Mouse (Mus musculus) midbrain, embryonic 15.5 days (tissue): ENCODE measurements around the gene Ntan1. TPM values are rescaled to one million over a fixed set of nuclear protein-coding genes. Genes with fewer than 3 reads are reported as not detected.
"Not testable (repeated sequence)": the region's sequence is repeated elsewhere in the genome, so short reads cannot be mapped to it uniquely, and the experiment has no call there.

Experiments
- ATAC-seq: fragments of 200-750 bp; cut with Nextera tagmentation; replicated peaks from 2 replicates; pipeline ENCODE4 v1.8.0; 2017; ENCODE audit warnings: moderate TSS enrichment
- H3K27ac ChIP-seq: fragments of 300-500 bp; sonication (generic); 2 replicates; pipeline ENCODE4 v1.5.1; 2015; ENCODE audit warnings: mild to moderate bottlenecking, inconsistent platforms
- H3K27me3 ChIP-seq: fragments of 300-500 bp; sonication (generic); replicated peaks from 2 replicates; pipeline ENCODE4 v1.6.1; 2015; ENCODE audit warnings: inconsistent platforms
- H3K36me3 ChIP-seq: fragments of 300-500 bp; sonication (generic); replicated peaks from 2 replicates; pipeline ENCODE4 v1.6.1; 2015; ENCODE audit warnings: inconsistent platforms
- H3K4me1 ChIP-seq: fragments of 300-500 bp; sonication (generic); 2 replicates; pipeline ENCODE4 v1.6.1; 2015; ENCODE audit warnings: inconsistent platforms
- H3K4me2 ChIP-seq: fragments of 300-500 bp; sonication (generic); 2 replicates; pipeline ENCODE4 v1.6.1; 2015; ENCODE audit warnings: inconsistent platforms, mild to moderate bottlenecking, moderate library complexity
- H3K4me3 ChIP-seq: fragments of 300-500 bp; sonication (generic); 2 replicates; pipeline ENCODE4 v1.5.1; 2015; ENCODE audit warnings: mild to moderate bottlenecking, inconsistent platforms
- H3K9ac ChIP-seq: fragments of 300-500 bp; sonication (generic); 2 replicates; pipeline ENCODE4 v1.6.1; 2015; ENCODE audit warnings: mild to moderate bottlenecking, inconsistent platforms
- H3K9me3 ChIP-seq: fragments of 300-500 bp; sonication (generic); 2 replicates; pipeline ENCODE4 v1.6.1; 2016; ENCODE audit warnings: inconsistent platforms
- WGBS: fragments of 180-500 bp; shearing (Covaris S2); methylation state at CpG from one replicate; pipeline ENCODE4 v1.1.7; 2015; ENCODE audit warnings: mixed read lengths; 5-methylcytosine and 5-hydroxymethylcytosine counted together
- polyA plus RNA-seq: library from polyadenylated mRNA; unstranded; fragments of >200 nt; fragmentation: Nextera tagmentation; extraction: Ambion mirVana; gene quantifications from 2 replicates; pipeline ENCODE4 v1.2.1, GENCODE M21; 2015

The Ntan1 gene
- polyA plus RNA-seq, 1 experiment from 2014 or later: 208 TPM

DNA sequence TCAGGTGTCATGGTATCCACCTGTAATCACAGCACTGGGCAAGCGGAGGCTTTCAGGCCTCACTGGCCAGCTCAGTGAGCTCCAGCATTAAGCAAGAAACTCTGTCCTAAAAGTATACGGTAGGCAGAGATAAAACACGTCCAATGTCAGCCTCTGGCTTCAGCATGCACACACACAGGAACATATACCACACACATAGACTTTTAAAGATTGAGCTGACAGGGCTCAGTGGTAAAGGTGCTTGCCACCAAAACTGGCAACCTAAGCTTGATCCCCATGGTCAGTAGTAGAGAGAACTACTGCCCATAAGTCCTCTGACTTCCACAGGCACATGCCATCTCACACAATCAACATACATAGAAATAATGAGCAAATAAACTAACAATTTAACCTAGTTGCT, 22.3 kb downstream of the Ntan1 start:
- ATAC-seq: no peak
- Histone ChIP-seq H3K27me3 (no peaks in the 10 kb centered on the region), H3K36me3 (peaks cover 44% of the 10 kb centered on the region; the same call in 1 of the 2 replicates), H3K9me3 (no peaks in the 10 kb centered on the region), H3K4me3 (no peak overlapping the region), H3K27ac (no peak overlapping the region), H3K4me2 (no peak overlapping the region), H3K4me1 (no peaks in the 10 kb centered on the region), H3K9ac (no peak overlapping the region)
- 97% methylated on average over 3 of the region's 3 CpGs for WGBS

DNA sequence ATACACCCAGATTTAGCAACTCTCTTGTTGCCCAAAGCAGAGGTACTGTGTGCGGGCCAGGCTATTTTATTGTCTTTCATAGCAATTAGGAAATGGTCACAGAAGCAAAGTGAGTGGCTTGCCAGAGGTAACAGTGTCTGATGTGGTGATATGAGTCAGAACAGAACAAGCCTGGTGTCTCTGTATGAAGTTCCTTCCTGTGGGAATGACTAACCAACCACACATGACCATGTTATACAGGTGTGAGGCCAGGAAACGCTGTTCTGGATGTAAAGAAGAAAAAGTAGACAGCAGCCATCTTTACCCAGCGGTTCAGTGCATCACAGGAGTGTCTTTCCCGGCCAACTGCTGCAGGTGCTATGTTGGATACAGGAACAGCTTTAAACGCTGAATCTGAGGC, 26.4 kb downstream of the Ntan1 start:
- no peak overlapping the region for H3K4me3 ChIP-seq
- no peak overlapping the region for H3K4me2 ChIP-seq
- H3K27me3 ChIP-seq: no peaks in the 10 kb centered on the region
- H3K27ac ChIP-seq: no peak overlapping the region
- H3K9me3 ChIP-seq: no peaks in the 10 kb centered on the region
- peaks cover 19% of the 10 kb centered on the region; the same call in 1 of the 2 replicates for H3K36me3 ChIP-seq
- 97% methylated on average over 5 of the region's 5 CpGs for WGBS
- H3K4me1 ChIP-seq: no peaks in the 10 kb centered on the region
- H3K9ac ChIP-seq: no peak overlapping the region
- no peak for ATAC-seq

DNA sequence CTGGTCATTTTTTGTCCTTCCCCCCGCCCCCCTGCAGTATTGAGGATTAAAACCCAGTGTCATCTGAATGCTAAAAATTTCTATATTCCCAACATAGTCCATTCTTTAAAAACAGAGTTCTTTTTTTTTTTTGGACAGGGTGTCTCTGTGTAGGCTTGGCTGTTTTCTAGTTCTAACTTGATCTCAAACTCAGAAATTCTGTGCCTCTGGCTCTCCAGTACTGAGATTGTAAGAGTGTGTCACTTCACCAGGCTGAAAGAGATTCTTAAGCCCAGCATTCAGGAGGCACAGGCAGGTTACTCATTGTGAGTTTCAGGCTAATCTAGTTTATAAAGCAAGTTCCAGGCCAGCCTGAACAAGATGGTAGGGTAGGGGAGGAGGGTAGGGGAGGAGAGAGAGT, 28.0 kb downstream of the Ntan1 start:
- ATAC-seq: no peak
- WGBS: 85% methylated on average over 1 of the region's 1 CpGs
- H3K36me3 ChIP-seq: peaks cover 19% of the 10 kb centered on the region; the same call in 1 of the 2 replicates
- H3K27me3 ChIP-seq: no peaks in the 10 kb centered on the region
- H3K27ac ChIP-seq: no peak overlapping the region
- H3K4me1 ChIP-seq: no peaks in the 10 kb centered on the region
- no peak overlapping the region for H3K4me2 ChIP-seq
- H3K9ac ChIP-seq: no peak overlapping the region
- H3K9me3 ChIP-seq: no peaks in the 10 kb centered on the region
- no peak overlapping the region for H3K4me3 ChIP-seq

DNA sequence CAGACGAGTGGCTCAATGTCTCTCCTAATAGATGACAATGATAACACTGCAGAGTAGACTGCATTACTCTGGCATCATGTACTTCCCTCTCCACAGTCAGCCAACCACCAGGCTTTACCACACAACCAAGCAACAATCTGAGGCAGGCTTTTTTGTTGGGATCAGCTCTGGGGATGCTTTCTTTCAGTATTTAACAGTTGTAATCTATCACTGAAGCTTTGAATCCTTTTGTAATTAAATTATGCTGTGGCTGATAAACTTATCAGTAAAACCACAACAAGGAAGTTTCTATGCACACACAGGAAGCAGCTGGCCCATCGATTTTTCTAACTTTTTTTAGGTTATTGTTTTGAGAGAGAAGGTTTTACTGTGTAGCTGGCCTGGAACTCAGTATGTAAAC, 29.7 kb downstream of the Ntan1 start:
- no peak overlapping the region for H3K27ac ChIP-seq
- no peaks in the 10 kb centered on the region for H3K9me3 ChIP-seq
- no peaks in the 10 kb centered on the region for H3K4me1 ChIP-seq
- no peak overlapping the region for H3K4me2 ChIP-seq
- WGBS: 85% methylated on average over 2 of the region's 2 CpGs
- no peak overlapping the region for H3K9ac ChIP-seq
- peaks cover 18% of the 10 kb centered on the region; the same call in 1 of the 2 replicates for H3K36me3 ChIP-seq
- ATAC-seq: no peak
- no peak overlapping the region for H3K4me3 ChIP-seq
- H3K27me3 ChIP-seq: no peaks in the 10 kb centered on the region

DNA sequence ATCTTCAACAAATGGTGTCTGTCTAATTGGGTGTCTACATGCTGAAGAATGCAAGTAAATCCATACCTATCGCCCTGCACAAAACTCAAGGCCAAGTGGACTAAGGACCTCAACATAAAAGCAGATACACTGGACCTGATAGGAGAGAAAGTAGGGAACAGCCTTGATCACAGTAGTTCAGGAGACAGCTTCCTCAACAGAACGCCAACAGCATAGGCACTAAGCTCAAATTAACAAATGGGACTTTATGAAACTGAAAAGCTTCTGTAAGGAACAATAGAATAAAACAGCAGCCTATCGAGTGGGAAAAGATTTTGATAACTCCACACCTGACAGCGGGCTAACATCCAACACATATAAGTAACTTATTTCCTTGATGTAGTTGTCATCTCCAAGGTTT, 32.8 kb downstream of the Ntan1 start:
- no peaks in the 10 kb centered on the region for H3K4me1 ChIP-seq
- no peaks in the 10 kb centered on the region for H3K9me3 ChIP-seq
- H3K36me3 ChIP-seq: peaks cover 25% of the 10 kb centered on the region; the same call in 1 of the 2 replicates
- no peak overlapping the region for H3K27ac ChIP-seq
- ATAC-seq: no peak
- no peak overlapping the region for H3K9ac ChIP-seq
- 96% methylated on average over 4 of the region's 4 CpGs for WGBS
- H3K4me3 ChIP-seq: no peak overlapping the region
- H3K4me2 ChIP-seq: no peak overlapping the region
- no peaks in the 10 kb centered on the region for H3K27me3 ChIP-seq

DNA sequence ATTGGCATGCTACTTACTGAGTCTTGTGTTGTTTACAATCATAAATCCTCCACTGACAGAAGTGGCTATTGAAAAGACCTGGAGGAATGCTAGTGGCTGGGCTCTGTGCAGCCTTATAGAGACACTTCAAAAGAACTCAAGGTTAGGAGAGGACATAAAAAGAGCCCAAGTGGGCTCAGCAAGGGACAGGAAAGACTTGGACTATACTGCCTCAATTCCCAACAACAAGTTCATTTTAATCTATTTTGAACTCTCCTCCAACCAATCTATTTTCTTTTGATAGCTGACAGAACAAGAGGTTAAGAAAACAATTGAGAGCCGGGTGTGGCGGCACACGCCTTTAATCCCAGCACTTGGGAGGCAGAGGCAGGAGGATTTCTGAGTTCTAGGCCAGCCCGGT, 35.2 kb downstream of the Ntan1 start:
- no peak overlapping the region for H3K4me3 ChIP-seq
- no peak overlapping the region for H3K9ac ChIP-seq
- H3K27me3 ChIP-seq: no peaks in the 10 kb centered on the region
- no peaks in the 10 kb centered on the region for H3K9me3 ChIP-seq
- peaks cover 25% of the 10 kb centered on the region; the same call in 1 of the 2 replicates for H3K36me3 ChIP-seq
- no peak overlapping the region for H3K4me2 ChIP-seq
- 94% methylated on average over 4 of the region's 4 CpGs for WGBS
- H3K27ac ChIP-seq: no peak overlapping the region
- no peaks in the 10 kb centered on the region for H3K4me1 ChIP-seq
- no peak for ATAC-seq

DNA sequence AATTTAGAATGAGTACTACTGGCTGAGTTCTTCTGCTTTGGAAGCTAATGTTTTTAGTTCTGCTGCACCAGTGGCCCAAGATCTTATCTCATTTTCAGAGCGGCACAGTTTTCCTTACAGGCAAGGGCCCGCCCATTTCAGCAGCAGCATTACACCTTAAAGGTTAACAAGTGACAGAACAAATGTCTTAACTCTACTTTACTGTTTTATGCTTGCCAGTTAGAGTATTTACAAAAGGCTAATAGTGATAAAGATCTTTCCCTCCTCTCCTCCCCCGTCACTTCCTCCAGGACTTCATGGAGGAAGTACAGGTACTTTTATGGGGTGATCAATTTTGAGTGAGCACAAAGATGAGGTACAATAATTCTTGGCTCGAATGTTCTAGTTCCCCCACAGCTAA, 47.4 kb downstream of the Ntan1 start:
- Histone ChIP-seq H3K9me3 (no peaks in the 10 kb centered on the region), H3K36me3 (peaks cover 9% of the 10 kb centered on the region; the same call in 1 of the 2 replicates), H3K4me3 (no peak overlapping the region), H3K27me3 (no peaks in the 10 kb centered on the region), H3K4me2 (no peak overlapping the region), H3K9ac (no peak overlapping the region), H3K27ac (no peak overlapping the region), H3K4me1 (no peaks in the 10 kb centered on the region)
- no peak for ATAC-seq
- 93% methylated on average over 4 of the region's 4 CpGs for WGBS

DNA sequence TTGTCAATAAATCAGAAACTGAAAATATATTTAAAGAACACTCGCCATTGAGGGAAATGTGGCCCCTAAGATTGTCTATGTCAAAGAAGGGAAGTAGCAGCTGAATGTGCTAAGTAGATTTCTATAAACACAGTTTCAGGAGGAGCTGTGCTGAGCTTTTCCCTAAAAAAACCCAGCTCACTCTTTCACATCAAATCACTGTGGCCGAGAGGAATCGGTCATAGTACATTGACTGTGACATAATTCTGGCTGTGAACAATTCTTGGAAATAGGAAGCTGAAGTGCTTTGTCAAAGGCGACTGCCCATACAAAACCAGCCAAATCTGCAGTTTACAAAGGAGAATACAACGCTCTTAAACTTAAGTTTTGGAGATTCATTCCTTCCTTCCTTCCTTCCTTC, 48.0 kb downstream of the Ntan1 start:
- H3K4me1 ChIP-seq: no peaks in the 10 kb centered on the region
- H3K4me2 ChIP-seq: no peak overlapping the region
- H3K27me3 ChIP-seq: no peaks in the 10 kb centered on the region
- H3K27ac ChIP-seq: no peak overlapping the region
- no peak overlapping the region for H3K4me3 ChIP-seq
- peaks cover 9% of the 10 kb centered on the region; the same call in 1 of the 2 replicates for H3K36me3 ChIP-seq
- no peak for ATAC-seq
- H3K9ac ChIP-seq: no peak overlapping the region
- H3K9me3 ChIP-seq: no peaks in the 10 kb centered on the region
- WGBS: 84% methylated on average over 5 of the region's 5 CpGs

DNA sequence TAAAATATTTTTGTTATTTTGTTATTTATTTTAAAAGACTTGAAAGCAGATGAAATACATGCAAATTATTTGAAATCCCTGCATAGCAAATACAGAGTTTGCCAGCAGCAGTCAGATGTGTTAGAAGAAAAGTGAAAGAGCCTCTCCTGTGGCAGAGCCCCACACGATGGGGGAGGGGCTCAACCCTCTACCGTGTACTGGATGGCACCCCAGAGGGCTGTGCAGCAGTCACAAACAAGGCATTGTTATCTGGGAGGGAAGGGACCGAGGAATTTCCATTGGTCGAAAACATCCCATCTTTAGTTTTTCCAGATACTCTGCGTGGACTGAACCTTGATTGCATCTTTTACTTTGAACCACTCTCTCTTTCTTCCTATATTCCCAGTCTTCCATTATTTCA, 48.8 kb downstream of the Ntan1 start:
- 15% methylated on average over 5 of the region's 5 CpGs for WGBS
- ATAC-seq: peak; percentile 60; the same call in 1 of the 2 replicates
- H3K27me3 ChIP-seq, H3K9me3 ChIP-seq, H3K36me3 ChIP-seq, H3K27ac ChIP-seq, H3K4me1 ChIP-seq, H3K4me3 ChIP-seq, H3K4me2 ChIP-seq, H3K9ac ChIP-seq: not testable (repeated sequence)

DNA sequence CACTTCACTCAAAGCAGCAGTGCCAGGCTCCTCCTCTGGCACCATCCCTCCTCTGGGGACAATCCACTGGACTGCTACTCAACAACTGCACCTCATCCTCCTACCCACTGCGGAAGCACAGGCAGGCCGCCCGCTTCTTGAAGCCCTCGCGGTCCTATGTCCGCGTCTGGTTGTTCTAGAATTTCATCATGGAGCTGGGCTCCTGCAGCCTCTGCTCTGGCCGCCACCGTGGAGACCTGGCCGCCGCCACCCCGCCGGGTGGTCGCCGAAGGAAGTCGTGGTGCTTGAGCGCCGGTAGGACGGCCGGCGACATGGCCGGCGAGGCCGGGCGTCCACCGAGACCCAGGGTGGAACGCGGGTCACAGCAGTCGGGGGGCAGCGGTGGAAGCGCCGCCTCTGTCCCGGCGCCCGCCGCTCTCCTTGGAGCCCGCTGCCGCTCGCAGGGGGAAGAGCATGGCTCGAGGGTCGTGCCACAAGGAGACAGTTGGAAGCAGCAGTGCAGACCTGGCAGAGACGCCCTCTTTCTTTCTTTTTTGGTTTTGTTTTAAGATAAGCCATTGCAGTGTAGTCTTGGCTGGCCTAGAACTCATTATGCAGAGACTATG, 49.4 kb downstream of the Ntan1 start:
- H3K27me3 ChIP-seq: no peaks in the 10 kb centered on the region
- WGBS: 5% methylated on average over 42 of the region's 42 CpGs
- H3K27ac ChIP-seq: 0 out of 2 replicates have a peak overlapping the region, but pooled peaks have one; percentile 20
- peak; percentile 81; the same call in 1 of the 2 replicates for ATAC-seq
- H3K4me1 ChIP-seq: no peaks in the 10 kb centered on the region
- H3K36me3 ChIP-seq: peaks cover 5% of the 10 kb centered on the region; the same call in 1 of the 2 replicates
- H3K4me3 ChIP-seq: peak overlapping the region; percentile 16
- peak overlapping the region; percentile 38 for H3K4me2 ChIP-seq
- no peaks in the 10 kb centered on the region for H3K9me3 ChIP-seq
- no peak overlapping the region for H3K9ac ChIP-seq

DNA sequence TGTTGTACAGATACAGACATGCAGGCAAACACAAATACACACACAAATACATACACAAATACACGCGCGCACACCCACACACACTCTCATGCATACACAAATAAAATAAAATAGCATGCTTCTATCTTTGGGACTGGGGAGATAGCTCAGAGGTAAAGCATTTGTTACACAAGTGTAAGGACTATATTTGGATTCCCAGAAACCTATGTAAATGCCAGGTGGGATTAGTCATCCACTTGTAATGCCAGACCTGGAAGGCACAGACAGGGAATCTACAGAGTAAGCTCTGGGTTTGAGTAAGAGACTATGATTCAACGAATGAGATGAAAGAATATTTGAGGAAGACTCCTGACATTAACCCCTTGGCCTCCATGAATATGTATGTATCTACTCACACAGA, 56.8 kb downstream of the Ntan1 start:
- no peaks in the 10 kb centered on the region for H3K27me3 ChIP-seq
- H3K27ac ChIP-seq: no peak overlapping the region
- no peaks in the 10 kb centered on the region for H3K4me1 ChIP-seq
- ATAC-seq: no peak
- H3K4me2 ChIP-seq: no peak overlapping the region
- no peak overlapping the region for H3K9ac ChIP-seq
- H3K9me3 ChIP-seq: no peaks in the 10 kb centered on the region
- 97% methylated on average over 4 of the region's 4 CpGs for WGBS
- no peak overlapping the region for H3K4me3 ChIP-seq
- 0 out of 2 replicates have a peak, but pooled peaks cover 14% of the 10 kb centered on the region for H3K36me3 ChIP-seq

DNA sequence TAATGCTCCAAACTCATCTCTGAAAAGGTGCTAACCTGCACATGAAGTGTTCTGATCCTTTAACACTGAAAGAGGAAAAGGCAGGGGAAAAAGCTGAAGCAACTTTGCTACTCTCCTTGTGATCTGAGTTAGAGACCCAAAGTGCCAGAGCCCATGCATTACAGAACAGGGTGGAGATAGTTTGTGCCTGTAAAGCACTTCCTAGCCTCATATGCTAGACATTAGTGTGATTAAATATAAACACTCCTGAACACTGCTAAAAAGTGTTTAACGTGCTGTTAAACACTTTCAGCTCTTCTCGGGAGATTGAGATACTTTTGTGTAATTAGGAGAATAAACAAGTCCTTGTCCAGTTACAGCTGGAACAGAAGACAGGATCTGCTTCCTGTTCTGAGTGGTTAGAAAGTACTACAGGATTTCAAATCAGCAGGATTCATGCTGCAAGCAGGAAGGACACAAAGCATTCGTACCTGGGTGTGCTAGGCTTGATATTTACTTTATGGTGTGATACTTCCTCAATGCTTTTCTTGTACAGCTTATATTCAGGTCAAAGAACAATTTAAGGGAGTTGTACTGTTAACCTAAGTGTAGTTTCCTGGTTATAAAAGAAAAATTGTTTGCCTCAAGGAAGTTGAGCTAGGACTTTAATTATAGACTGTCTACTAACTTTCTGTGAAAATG, 64.6 kb downstream of the Ntan1 start:
- Histone ChIP-seq H3K9me3 (no peaks in the 10 kb centered on the region), H3K4me3 (no peak overlapping the region), H3K4me1 (no peaks in the 10 kb centered on the region), H3K4me2 (no peak overlapping the region), H3K36me3 (0 out of 2 replicates have a peak, but pooled peaks cover 3% of the 10 kb centered on the region), H3K27me3 (no peaks in the 10 kb centered on the region), H3K9ac (no peak overlapping the region), H3K27ac (no peak overlapping the region)
- WGBS: 84% methylated on average over 3 of the region's 3 CpGs
- no peak for ATAC-seq
